Mouse (Mus musculus) MEL-GATA-1-ER (cell line): Measurements from ENCODE around the gene Dnmbp.

ENCODE experiments used
- DNase-seq: peaks from one replicate; pipeline ENCODE4 v3.0.0-alpha.2; 2012; ENCODE audit warnings: low read depth; ENCODE audit errors: extremely low read depth

The Dnmbp gene

DNA sequence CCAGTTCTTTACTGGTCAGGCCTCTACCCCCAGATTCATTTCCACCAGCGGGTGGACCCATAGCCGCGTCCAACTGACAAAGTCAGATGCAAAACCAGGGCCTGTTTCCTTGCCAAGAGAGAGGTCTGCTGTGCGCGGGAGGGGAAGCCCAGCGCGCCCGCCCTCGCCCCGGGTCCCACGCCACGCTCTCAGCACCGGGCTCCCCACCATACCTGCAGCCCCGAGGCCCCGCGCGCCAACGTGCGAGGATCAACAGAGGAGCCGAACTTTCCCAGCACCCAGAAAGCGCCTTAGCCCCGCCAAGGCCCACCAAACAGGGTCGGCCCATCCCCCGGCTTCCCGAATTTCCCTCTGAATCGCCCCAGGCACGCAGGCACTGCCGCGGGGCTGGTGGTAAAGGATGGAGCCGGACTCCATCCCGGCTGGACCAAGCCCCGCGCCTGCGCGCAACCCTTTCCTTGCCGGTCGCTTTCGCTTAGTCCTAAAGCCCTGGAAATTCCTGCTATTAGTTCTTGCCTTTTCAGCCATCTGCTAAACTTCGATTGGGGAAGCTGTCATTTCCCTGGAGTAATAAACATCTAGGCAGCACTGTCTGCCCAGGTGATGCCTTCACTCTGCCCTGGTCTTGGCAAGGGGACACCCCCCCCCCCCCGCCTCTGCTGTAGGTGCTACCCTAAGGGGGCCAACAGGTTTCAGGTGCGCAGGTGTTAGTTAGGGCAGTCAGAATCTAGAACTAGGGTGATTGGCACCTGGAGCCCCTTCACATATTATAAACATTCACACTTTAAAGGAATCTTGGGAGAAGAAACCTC, 60.4 kb downstream of the Dnmbp start:
- DNase-seq = no peak

DNA sequence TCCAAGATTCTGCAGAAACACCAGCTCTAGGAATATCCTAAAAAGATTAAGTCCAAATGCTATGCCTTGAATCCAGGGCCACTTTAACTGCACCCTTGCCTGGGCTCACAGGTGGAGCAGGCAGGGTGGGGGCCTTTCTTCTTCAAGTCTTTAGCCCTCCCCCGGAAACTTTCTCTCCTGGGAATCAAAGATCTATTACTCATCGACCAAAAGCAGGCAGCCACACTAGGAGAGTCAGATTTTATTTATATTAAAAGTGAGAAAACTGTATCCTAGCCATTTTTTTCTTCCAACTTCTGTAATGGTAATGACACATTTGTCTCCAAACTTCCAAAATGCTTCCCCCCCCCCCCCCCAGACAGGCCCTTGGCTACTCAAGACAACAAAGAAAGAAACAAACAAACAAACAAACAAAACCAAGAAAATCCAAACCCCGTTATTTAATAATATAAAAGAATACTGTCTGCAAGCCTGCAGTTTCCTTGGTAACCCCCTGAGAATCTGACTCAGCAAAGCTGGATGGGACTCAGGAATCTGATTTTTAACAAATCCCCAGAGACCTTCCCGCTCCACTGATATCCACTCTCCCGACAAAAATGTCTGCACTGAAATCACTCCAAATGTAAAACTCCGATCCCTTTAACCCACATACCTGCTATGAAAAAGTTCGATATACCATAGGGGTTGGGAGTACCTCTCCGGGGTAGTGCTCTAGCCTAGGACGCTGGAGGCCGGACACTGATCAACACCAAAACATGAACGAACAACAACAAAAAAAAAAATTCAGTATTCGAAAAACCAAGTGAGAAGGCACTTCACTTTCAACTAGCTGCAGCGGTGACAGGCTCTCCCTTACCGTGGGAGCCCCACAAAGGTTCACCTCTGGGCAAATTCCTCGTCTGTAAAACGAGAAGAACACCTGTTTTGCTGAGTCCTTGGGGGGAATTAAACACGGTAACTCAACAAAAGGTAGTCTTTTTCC, 61.6 kb downstream of the Dnmbp start:
- no peak for DNase-seq

DNA sequence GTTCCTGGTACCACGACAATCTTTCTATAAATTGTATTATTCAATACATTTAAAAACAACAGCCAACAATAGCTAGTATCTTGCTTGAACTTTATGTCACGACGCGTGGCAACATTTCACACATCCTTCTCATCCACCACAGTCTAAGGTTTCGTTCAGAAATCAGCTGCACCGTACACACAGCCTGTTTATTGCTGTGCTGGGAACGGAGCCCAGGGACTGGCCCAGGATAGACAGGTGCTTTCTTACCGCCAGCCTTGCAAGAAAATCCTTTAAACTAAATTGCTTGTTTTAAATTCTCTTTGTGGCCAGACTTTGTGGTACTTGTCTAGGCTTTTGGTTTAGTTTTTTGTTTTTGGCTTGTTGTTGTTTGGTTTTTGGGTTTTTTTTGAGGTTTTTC, 62.6 kb downstream of the Dnmbp start:
- DNase-seq = no peak

DNA sequence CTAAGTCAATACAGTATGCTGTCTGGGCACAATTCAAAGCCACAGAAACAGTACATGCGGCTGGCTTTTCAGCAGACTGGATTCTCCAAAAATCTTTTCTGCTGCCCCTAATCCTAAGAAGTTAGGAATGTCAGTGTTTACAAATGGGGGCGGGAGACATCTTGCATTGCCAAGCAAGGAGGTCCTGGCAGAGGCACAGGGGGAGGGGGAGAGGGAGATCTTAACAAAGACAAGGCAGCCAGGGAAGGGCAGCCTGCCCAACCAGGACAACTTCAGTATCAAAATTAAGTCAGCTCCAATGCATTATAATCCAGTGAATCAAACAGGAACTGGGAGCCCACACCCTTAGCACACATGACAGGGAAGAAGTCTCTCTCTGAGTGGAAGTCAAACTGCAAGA, 64.0 kb downstream of the Dnmbp start:
- DNase-seq = no peak

DNA sequence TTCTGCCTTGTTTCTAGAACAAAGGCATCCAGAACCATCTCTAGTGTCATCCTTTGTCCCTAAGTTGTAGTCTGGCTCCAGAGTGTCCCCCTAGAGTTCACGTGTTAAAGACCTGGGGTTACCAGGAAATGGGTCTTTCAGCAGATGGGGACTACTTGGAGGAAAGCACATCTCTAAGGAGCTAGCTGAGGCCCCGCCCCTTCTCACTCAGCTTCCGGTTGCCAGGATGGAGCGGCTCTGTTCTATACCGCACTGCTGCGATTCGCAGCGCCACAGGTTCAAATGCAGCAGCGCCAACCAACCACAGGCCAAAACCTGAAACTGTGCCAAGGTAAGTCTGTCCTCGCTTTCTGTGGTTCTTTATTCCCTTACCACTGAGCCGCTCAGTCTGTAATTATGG, 65.6 kb downstream of the Dnmbp start:
- no peak for DNase-seq

DNA sequence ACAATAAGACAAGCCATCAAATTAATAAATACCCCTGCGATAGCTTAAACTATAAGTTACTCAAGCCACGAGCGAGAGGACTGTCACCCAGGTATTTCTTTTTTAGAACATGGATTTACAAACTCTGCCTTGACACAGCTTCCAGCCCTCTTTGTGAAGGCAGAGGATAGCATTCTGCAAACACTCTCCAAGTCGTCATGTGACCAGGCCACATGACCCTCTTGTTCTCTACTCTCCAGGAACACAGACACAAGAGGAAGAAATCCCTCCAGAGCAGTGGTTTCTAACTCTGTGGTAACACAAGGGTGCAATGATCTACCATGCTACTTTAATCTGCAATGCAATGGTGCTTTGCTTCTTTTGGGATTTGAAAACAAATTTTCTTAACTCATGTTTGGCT, 69.6 kb downstream of the Dnmbp start:
- DNase-seq = no peak

DNA sequence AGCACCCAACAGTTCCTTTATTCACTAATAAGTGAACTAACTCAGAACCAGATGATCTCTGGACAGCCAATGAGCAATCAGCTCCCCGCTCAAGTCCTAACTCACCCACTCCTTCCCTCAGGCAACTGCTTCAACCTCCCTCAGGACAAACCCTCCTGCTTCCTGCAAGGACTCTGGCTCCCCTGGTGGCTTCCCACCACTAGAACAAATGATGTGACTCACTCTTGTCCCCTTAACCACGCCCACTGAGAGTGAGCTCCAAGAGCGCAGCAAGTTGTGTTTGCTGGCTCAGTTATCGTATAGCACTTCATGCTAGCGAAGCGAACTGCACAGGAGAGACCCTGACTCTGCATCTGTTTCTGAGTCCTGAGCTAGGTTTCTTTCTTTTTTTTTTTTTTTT, 82.6 kb downstream of the Dnmbp start:
- no peak for DNase-seq

DNA sequence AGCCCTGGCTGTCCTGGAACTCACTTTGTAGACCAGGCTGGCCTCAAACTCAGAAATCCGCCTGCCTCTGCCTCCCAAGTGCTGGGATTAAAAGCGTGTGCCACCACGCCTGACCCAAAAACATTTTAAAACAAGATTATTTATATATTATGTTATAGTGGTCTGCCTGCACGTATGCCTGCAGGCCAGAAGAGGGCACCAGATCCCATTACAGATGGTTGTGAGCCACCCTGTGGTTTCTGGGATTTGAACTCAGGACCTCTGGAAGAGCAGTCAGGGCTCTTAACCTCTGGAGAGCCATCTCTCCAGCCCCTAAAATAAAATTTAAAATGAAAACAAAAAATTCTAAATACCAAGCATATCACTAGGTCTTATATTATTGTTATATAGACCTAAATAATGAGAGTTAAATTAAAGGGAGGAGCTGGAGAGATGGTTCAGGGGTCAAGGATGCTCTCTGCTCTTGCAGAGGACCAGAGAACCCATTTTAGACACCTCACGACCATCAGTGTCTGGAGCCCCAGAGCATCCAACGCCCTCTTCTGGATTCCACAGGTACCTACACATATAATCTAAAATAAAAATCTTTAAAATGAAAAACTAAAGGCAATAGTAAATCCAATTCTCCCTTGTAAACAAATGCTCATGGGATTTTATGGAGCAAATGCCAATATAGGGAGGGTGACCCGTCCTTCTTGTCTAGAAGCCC, 87.0 kb downstream of the Dnmbp start:
- no peak for DNase-seq

DNA sequence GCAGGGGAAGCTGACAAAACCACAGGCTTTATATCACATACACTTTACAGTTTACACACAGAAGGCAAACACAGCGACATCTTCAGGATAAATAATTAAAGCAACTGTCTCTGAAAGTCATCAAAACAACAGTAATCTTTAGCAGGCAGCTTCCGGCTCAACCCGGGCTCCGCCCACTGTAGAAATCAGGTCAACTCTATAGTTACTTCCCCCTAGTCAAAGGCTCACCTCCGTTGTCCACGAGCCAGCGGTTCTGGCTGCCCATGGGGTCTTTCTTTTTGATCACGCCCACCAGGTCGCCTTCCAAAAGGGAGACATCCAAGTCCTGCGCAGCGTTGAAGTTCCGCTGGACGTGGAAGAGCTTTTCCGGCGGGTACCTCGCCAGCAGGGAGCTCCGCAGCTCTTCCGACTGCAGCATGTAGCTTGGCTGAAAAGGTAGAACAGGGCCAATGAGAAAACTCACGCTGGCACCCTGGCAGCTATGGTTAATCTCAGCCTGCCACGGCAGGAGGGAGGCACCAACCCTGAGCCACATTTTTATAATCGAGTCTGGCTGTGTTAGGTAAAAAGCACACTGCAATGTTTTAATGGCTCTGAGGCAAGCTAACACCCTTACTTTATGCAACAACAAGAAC, 87.9 kb downstream of the Dnmbp start:
- peak; percentile 96 for DNase-seq

DNA sequence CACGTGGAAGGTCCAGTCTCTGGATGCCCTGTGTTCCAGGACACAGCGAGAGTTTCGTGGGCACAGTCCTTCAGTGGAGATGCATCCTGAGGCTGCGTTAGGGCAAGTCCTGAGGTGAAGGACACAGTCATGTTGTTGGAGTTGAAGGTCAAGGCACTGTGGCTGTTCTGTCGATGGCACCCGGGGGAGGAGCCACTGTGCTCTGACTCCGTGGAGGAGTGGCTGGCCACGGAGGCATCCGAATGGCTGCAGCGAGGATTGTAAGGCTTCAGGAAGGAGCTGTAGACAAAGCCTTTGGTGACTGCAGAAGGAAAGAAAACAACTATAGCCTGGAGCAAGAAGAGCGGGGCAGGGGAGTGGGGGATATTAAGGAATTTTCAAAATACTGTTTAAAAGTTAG, 90.0 kb downstream of the Dnmbp start:
- DNase-seq = no peak

DNA sequence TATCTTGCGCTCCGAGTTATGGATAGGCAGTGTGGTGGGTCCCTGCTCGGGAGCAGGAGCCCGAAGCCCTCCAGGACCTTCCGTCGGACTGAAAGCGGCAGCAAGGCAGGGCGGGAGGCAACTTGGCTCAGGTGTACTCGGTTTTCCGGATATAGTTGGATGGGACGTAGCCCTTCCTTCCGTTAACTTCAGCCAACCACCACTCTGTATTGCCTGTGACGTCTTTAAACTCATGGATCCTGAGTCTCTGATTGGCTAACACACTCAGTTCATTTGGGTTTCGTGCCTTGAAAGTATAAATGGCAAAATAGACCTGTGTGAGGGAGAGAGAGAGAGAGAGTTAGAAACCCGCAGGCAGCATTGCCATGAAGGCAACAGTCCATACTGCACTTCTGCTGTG, 92.0 kb downstream of the Dnmbp start:
- no peak for DNase-seq

DNA sequence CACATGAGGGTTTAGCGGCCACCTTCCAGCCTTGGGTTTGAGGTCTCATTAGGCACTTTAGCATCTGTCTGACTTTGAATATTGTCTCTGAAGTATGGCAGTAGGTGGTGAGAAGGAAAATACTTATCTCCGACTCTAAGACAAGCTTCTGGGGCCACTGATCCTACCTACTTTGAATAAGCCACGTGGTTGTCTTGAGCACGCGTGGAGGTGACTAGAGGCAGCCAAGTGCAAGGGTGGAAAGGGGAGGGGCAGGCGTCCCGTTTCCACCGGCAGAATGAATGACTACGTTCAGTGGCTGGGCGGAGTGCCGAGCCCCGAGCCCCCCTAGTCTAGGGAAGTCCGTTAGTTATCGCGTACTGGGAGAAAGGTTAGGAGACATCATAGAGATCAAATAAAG, 92.9 kb downstream of the Dnmbp start:
- no peak for DNase-seq

DNA sequence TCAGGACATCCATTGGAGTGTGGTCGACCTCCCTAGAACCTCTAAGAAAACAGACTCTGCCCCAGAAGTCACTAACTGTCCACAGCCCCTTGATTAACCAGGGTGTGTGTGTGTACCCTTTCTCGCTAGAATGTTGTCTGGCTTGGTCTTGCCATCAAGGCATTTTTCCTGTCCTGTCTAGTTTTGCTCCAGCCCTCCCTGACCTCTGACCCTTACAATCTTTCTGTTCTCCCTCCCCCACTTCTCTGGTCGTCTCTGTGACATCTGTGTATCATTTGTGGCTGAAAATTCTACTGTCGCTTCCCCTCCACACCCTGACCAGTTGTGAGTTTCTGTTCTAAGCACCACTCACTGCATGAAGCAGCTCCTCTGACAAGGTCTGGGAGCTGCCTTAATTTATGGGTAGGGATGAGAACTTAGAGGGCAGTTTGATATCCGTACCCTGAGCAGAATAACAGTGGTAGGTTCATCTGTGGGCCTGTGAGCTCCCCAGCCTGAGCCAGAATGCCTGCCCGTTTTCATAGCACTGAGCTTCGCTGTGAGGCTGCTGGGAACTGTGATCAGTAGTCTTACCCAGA, 94.6 kb downstream of the Dnmbp start:
- DNase-seq = no peak

DNA sequence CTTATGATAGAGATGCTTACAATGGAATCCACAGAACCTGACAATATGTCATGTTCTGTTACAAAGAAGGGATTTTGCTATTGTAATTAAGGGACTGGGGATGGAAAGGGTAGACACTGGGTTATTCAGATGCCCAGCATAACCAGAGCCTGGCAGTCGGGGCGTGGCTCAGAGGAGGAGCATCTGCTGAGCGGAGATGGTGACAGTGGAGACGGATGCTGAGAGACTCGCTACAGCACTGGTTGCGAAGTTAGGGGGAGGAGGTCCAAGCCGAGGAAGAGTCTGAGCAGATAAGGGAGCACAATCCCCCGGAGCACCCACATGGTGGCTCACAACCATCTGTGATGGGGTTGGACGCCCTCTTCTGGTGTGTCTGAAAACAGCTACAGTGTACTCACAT, 96.8 kb downstream of the Dnmbp start:
- DNase-seq = no peak

DNA sequence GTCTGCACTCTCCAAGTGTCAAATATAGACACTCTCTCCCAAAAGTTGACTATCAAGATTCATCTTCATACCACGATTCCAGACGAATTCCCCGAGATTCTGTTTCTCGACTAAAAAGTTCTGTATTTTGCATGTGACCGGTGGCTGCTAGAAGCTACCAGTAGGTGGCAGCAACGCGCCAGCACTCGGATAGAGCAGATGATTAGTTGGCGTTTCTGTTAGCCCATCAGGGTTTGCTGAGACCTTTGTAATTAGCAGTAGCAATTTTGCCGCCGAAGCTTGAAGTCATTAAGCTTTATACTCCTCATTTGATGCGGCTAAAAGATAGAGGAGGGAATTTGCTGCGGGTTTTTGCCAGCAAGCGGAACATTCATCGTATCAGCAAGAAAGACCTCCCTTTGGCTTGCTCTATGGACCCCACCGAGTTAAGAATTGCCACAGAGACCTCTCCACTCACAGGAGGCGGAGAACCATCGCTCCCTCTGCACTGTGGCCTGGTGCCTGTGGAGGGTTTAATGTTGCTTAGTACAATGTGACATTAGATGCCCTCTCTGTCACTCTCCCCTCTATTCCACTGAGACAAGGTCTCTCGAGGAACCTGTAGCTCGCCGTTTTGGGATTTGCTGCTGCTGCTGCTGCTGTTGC, 107.4 kb downstream of the Dnmbp start:
- peak; percentile 50 for DNase-seq

DNA sequence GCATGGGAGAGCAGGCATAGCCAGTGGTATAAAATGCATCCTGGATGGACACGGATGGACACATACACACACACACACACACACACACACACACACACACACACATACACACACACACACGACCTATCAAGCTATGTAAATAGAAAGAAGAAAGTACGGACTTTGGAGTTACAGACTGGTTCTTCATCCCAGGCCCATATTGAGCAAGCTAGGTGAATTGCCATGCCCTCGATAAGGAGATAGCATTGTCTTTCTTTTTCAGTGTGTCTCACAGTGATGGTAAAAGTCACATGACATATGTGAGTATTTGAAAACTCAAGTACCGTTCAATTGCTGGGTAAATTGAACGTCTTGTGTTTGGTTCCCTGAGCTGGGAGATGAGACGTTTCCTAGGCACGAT, 113.1 kb downstream of the Dnmbp start:
- DNase-seq = no peak

DNA sequence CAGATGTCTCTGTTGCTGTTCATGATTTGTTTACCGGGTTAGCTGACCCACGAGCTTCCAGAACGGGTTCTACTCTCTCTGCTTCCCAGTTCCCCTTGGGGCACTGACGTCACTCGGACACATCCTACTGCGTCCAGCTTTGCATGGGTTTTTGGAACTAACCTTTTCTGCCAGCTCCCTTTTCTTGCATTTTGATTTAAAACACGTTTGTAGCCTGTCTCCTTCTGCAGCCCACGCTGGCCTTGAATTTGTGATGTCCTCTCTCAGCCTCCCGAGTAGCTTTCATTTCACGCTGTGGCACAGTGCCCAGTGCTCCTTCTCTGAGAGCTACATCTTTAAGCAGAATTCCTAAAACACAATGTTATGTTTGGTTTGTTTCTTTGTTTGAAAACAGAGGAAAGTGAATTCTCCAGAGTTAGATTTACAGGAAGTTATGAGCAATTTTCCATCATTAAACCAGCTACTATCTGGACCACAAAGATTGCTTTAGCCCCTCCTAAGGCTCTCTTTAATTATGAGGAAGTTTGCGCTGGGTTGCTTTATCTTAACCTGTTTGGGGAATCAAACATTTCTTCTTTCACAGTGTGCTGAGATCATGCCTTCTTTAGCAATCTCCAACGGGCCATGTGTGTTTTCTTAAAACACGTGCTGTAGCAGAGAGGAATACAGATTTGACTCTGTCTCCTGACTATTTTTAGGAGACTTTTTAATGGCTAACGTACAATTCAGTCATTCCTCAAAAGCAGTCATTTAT, 124.2 kb downstream of the Dnmbp start:
- DNase-seq = peak; percentile 62

DNA sequence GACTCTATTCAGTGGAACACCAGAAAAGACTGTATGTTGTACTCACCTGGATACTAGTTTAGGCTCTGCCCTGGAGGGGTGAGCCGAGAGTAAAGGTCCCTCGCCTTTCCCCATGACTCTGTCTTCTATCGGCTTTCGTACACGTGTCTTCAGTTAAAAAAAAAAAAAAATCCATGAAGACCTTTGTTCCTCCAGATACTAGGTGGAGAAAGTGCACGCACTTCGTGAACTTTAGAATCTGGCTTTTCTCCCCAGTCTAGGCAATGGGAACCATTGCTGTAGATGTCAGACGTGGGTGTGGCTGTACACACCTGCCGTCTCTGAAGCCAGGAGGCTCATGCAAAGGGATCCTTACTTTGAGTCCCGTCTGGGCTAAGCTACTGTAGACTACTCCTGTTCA, 126.7 kb downstream of the Dnmbp start:
- no peak for DNase-seq

DNA sequence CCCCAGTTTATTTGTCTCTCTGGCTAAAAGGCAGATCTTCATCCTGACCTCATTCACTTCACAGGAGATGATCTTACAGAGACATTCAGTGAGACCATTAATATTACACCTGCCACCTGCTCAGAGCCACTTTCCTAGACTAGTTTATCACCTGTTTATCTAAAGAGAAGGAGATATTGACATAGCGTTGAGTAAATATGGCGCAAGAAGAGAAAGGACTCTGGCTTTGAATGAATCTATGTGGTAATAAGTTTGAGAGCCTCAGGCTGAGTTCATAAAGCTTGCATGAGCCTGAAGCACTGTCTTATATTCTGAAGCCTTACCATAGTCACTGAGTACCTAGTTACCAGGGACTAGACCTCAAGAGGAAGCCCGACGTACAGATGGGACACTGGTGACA, 128.6 kb downstream of the Dnmbp start:
- no peak for DNase-seq

DNA sequence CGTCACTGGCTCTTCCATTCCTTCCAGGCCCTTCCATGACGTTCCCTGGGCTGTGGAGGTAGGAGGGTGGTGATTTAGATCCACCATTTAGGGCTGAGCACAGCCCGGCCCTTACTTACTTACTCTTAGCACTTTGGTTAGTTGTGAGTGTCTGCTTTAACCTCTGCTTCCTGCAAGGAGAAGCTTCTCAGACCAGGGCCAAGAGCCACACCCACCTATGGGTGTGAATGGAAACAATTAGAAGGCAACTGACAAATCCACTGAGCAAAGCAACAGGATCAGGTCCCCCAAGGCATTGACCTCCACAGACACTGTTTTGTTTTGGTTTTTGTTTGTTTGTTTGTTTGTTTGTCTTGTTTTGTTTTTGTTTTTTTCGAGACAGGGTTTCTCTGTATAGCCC, 130.7 kb downstream of the Dnmbp start:
- no peak for DNase-seq
